ENCODE assay signal across 20 mouse cellular contexts in genomic region chr12:16631423-16631822, GRCm38 (mm10). TPM values are rescaled to one million over a fixed set of nuclear protein-coding genes. Genes with fewer than 3 reads are reported as not detected.
DNase-seq lines count a peak whose midpoint lies in the region; ATAC-seq and TF ChIP-seq lines count a peak whose summit lies in the region.
"Had no signal": no experiment of that assay in that cellular context is flagged by ENCODE, and none has a peak within 500 bp of the region (broad histone marks: within the 10 kb centered on the region; RNA-seq: fewer than 3 reads in every experiment).

No protein-coding gene starts in this region.

- TF ChIP-seq CTCF in gastrocnemius, adult 2 months (IDR thresholded peaks at IDR 0.05): no peak

- ATAC-seq in common myeloid progenitor, adult 5-6 weeks (replicated peaks; ENCODE audit: low read depth, poor library complexity, severe bottlenecking): peak; percentile 86
- 0 out of 2 replicates have a peak, but pooled peaks have one; percentile 41 for ATAC-seq in megakaryocyte-erythroid progenitor cell, adult 5-6 weeks (replicated peaks; ENCODE audit: low FRiP score, low TSS enrichment, poor library complexity, severe bottlenecking)
- ATAC-seq: forebrain, embryonic 16.5 days; hindbrain, embryonic 16.5 days; intestine, embryonic 15.5 days had no signal

- H3K27ac ChIP-seq in gastrocnemius, adult 2 months: peak overlapping the region; percentile 88
- H3K27ac ChIP-seq: embryonic facial prominence, embryonic 10.5 days; forebrain, embryonic 10.5 days; hindbrain, embryonic 10.5 days; intestine, embryonic 15.5 days had no signal

- H3K4me3 ChIP-seq in gastrocnemius, adult 2 months: peak overlapping the region; percentile 22; the same call in 1 of the 2 replicates
- H3K4me3 ChIP-seq: embryonic facial prominence, embryonic 10.5 days; forebrain, embryonic 10.5 days; hindbrain, embryonic 10.5 days; intestine, embryonic 15.5 days; megakaryocyte, embryonic 14.5 days had no signal

- intact Hi-C loops in gastrocnemius, adult 2 months (cut with DNase I): loop anchor here (5.0 kb wide), 1 partner anchor 64 kb away; no protein-coding TSS in a partner anchor

- DNase-seq in gastrocnemius, adult 2 months: no peak
- DNase-seq in gastrocnemius, adult 18-20 months (ENCODE audit: low spot score): no peak
- peak; percentile 27 for DNase-seq in A20 (ENCODE audit: low read depth, low spot score)
- no peak for DNase-seq in cerebellum, adult 9-11 months
- DNase-seq in ovary, postnatal 14 days (ENCODE audit: low spot score): no peak
- DNase-seq: cerebellum, adult 9-10 months; gastrocnemius, postnatal 36 days; lung, postnatal 14 days; midbrain, embryonic 14.5 days; right cerebral cortex, postnatal 14 days; thymus, postnatal 25 days had no signal

RNA-seq across cellular contexts. Expression of gene Lpin1, which starts 20.7 kb away (rescaled TPM):
- total RNA-seq in gastrocnemius, adult 2 months (2021): 100 to 1,000 TPM; 279 to 395 TPM
- total RNA-seq in gastrocnemius, adult 18-20 months (2021): 100 to 1,000 TPM; 212 to 245 TPM
- 11.6 and 15.3 TPM in 2 replicates for total RNA-seq in common myeloid progenitor, adult 5-6 weeks (2017)
- 47.6 and 62.3 TPM in 2 replicates for total RNA-seq in megakaryocyte-erythroid progenitor cell, adult 5-6 weeks (2014; fragmentation: Nextera tagmentation)
- 22.4 and 29.3 TPM in 2 replicates for total RNA-seq in megakaryocyte-erythroid progenitor cell, adult 5-6 weeks (2017)

RNA-seq across cellular contexts. Expression of gene Ntsr2, which starts 21.8 kb away (rescaled TPM):
- 1 to 10 TPM; 2.2 to 4.2 TPM for total RNA-seq in gastrocnemius, adult 2 months (2021)
- total RNA-seq in gastrocnemius, adult 18-20 months (2021): 1 to 10 TPM; 2.6 TPM
- total RNA-seq in common myeloid progenitor, adult 5-6 weeks (2017): not detected in 2 replicates
- total RNA-seq in megakaryocyte-erythroid progenitor cell, adult 5-6 weeks (2014; fragmentation: Nextera tagmentation): not detected in 2 replicates
- not detected in 2 replicates for total RNA-seq in megakaryocyte-erythroid progenitor cell, adult 5-6 weeks (2017)
